Mouse (Mus musculus): ENCODE data around the gene Cog2. TPM values are rescaled to one million over a fixed set of nuclear protein-coding genes. Genes with fewer than 3 reads are reported as not detected.

Gene Cog2
- total RNA-seq, 1 experiment = 31.4 TPM

DNA sequence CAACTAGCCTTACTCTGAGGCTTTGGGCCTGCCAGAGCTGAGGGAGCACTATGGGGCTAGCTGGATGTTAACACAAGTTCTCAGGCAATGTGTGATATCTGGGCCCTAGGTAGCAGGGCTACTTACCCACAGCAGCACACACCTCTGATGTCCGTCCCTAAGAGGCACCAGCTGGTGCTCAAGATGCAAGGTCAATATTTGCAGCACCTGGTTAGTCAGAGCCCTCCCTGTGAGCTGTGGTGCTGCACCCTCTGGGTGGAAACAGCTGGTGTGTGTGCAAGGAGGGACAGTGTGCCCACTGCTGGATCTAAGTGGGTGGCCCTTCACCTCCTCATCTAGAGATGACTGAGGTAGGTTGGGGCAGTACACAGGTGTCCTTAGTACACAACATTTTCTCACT lies 56.2 kb downstream of the Cog2 start:
- peaks cover 0 to 3% of the 10 kb centered on the region in 2 experiments; a peak in 1 of 4 replicates for H3K4me1 ChIP-seq (ENCODE audit: control insufficient read depth in 2 of 2, insufficient read depth in 2 of 2, low read length in 2 of 2, poor library complexity in 1 of 2)
- no peaks in the 10 kb centered on the region for H3K9me3 ChIP-seq (ENCODE audit: control insufficient read depth, insufficient read depth, low read depth, low read length)
- no peak overlapping the region for H3K27ac ChIP-seq (ENCODE audit: insufficient read depth, low read depth, low read length, poor library complexity, severe bottlenecking)
- H3K4me3 ChIP-seq (ENCODE audit: insufficient read depth in 1 of 2, low read depth in 1 of 2, low read length in 2 of 2, poor library complexity in 1 of 2, severe bottlenecking in 1 of 2) = no peak overlapping the region
- no peak overlapping the region for H3K9ac ChIP-seq (ENCODE audit: insufficient read depth, low read depth, low read length, poor library complexity, severe bottlenecking)
- no peak for TF ChIP-seq MAFK (IDR thresholded peaks at IDR 0.05; ENCODE audit: insufficient read depth, low read depth, low read length)
- no peak for TF ChIP-seq ZNF384 (IDR thresholded peaks at IDR 0.05; ENCODE audit: low read depth, low read length)
- no peak for TF ChIP-seq HCFC1 (IDR thresholded peaks at IDR 0.05; ENCODE audit: borderline replicate concordance, insufficient read depth, low read length)
- TF ChIP-seq CHD2 (IDR thresholded peaks at IDR 0.05; ENCODE audit: low read depth, low read length) = no peak
- TF ChIP-seq ZC3H11A (IDR thresholded peaks at IDR 0.05; ENCODE audit: borderline replicate concordance, low read depth, low read length) = no peak
- no peaks in the 10 kb centered on the region for H3K36me3 ChIP-seq (ENCODE audit: control insufficient read depth, insufficient read depth, low read length, poor library complexity, severe bottlenecking)
- in situ Hi-C loops (cut with MboI; ENCODE audit: low sequenced_read_pairs in 2 of 2, unreplicated experiment in 2 of 2) = no loop called here
- DNase-seq (ENCODE audit: low read depth, low spot score) = no peak

DNA sequence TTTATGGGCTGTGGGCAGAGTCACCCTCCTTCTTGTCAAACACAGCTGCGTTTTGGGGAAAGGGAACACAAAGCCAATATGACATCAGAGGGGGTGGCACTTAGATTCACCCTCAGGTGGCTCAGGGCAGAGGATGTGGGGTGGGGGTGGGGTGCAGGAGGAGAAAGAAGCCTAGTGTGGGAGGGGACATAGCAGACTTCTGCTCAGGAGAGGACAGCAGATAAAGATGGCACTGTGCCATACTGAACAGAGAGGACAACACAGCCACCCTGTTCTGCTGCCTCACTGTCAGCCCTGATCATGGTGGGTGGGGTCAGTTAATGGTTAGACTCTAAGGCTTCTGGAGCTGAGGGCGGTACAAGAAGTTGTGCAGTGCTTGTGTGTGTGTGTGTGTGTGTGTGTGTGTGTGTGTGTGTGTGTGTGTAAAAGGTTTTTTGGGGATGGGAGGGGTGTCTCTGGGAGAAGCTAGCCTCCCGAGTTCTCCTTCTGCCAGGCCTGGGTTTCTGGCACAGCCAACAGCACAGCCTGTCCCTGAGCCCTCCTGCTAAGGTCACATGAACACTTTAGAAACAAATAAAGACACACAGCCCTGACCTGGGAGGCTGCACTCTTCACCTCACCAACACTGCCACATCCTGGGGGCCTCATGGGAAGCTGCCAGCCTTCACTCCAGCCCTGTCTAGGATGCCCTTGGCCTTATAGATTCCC lies 65.3 kb downstream of the Cog2 start:
- TF ChIP-seq ZC3H11A (IDR thresholded peaks at IDR 0.05; ENCODE audit: borderline replicate concordance, low read depth, low read length) (no peak), CHD2 (IDR thresholded peaks at IDR 0.05; ENCODE audit: low read depth, low read length) (no peak), ZNF384 (IDR thresholded peaks at IDR 0.05; ENCODE audit: low read depth, low read length) (no peak), MAFK (IDR thresholded peaks at IDR 0.05; ENCODE audit: insufficient read depth, low read depth, low read length) (no peak), HCFC1 (IDR thresholded peaks at IDR 0.05; ENCODE audit: borderline replicate concordance, insufficient read depth, low read length) (no peak)
- no peak overlapping the region for H3K9ac ChIP-seq (ENCODE audit: insufficient read depth, low read depth, low read length, poor library complexity, severe bottlenecking)
- in situ Hi-C loops (cut with MboI; ENCODE audit: low sequenced_read_pairs in 2 of 2, unreplicated experiment in 2 of 2) = no loop called here

DNA sequence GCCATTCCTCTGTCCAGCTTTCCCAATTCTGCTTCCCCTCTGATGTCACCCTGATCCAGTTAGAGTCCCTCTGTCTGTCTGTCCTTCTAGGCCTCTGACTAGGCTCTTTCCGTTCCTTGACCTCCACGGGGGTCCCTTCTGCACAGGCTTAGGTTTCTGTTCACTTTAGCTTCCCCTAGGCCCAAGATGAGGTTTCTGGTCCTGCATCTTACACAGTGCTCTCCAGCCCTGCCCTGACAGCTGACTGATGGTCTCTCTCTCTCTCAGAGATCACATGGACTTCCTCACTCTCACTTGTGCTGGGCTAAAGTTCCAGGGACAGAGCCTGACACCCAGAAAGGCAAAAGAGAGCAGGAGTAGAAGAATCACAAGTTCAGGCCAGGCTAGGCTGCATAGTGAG lies 66.0 kb downstream of the Cog2 start:
- no peak overlapping the region for H3K4me3 ChIP-seq (ENCODE audit: insufficient read depth in 1 of 2, low read depth in 1 of 2, low read length in 2 of 2, poor library complexity in 1 of 2, severe bottlenecking in 1 of 2)
- H3K4me1 ChIP-seq (ENCODE audit: control insufficient read depth in 2 of 2, insufficient read depth in 2 of 2, low read length in 2 of 2, poor library complexity in 1 of 2) = no peaks in the 10 kb centered on the region
- in situ Hi-C loops (cut with MboI; ENCODE audit: low sequenced_read_pairs in 2 of 2, unreplicated experiment in 2 of 2) = no loop called here
- no peaks in the 10 kb centered on the region for H3K9me3 ChIP-seq (ENCODE audit: control insufficient read depth, insufficient read depth, low read depth, low read length)
- no peaks in the 10 kb centered on the region for H3K36me3 ChIP-seq (ENCODE audit: control insufficient read depth, insufficient read depth, low read length, poor library complexity, severe bottlenecking)
- DNase-seq (ENCODE audit: low read depth, low spot score) = no peak
- no peak overlapping the region for H3K27ac ChIP-seq (ENCODE audit: insufficient read depth, low read depth, low read length, poor library complexity, severe bottlenecking)
- TF ChIP-seq ZNF384 (IDR thresholded peaks at IDR 0.05; ENCODE audit: low read depth, low read length) = no peak
- no peak for TF ChIP-seq HCFC1 (IDR thresholded peaks at IDR 0.05; ENCODE audit: borderline replicate concordance, insufficient read depth, low read length)
- no peak for TF ChIP-seq ZC3H11A (IDR thresholded peaks at IDR 0.05; ENCODE audit: borderline replicate concordance, low read depth, low read length)
- TF ChIP-seq CHD2 (IDR thresholded peaks at IDR 0.05; ENCODE audit: low read depth, low read length) = no peak
- TF ChIP-seq MAFK (IDR thresholded peaks at IDR 0.05; ENCODE audit: insufficient read depth, low read depth, low read length) = no peak
- H3K9ac ChIP-seq (ENCODE audit: insufficient read depth, low read depth, low read length, poor library complexity, severe bottlenecking) = no peak overlapping the region

More for the DNA sequence above, 65.3 kb downstream of the Cog2 start:
- Histone ChIP-seq H3K4me1 (ENCODE audit: control insufficient read depth in 2 of 2, insufficient read depth in 2 of 2, low read length in 2 of 2, poor library complexity in 1 of 2) (no peaks in the 10 kb centered on the region), H3K27ac (ENCODE audit: insufficient read depth, low read depth, low read length, poor library complexity, severe bottlenecking) (no peak overlapping the region), H3K4me3 (ENCODE audit: insufficient read depth in 1 of 2, low read depth in 1 of 2, low read length in 2 of 2, poor library complexity in 1 of 2, severe bottlenecking in 1 of 2) (no peak overlapping the region), H3K9me3 (ENCODE audit: control insufficient read depth, insufficient read depth, low read depth, low read length) (no peaks in the 10 kb centered on the region), H3K36me3 (ENCODE audit: control insufficient read depth, insufficient read depth, low read length, poor library complexity, severe bottlenecking) (no peaks in the 10 kb centered on the region)
- no peak for DNase-seq (ENCODE audit: low read depth, low spot score)

DNA sequence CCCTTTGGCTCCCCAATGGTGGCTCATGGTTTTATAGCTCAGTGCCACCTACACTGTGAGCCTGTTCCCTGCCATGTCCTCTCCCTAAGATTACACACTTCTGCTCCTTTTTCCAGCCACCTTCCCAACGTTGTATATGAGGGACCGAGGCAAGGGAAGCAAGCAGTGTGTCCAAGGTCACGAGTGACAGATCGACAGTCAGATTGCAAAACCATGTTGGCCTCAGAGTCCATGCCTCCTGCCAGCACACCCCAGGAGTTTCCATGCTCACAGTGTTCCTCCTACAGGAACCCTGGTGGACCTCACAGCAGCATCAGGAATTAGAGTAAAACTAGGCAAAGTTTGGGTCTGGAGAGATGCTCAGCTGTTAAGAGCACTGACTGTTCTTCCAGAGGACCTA lies 68.8 kb downstream of the Cog2 start:
- Histone ChIP-seq H3K36me3 (ENCODE audit: control insufficient read depth, insufficient read depth, low read length, poor library complexity, severe bottlenecking) (no peaks in the 10 kb centered on the region), H3K27ac (ENCODE audit: insufficient read depth, low read depth, low read length, poor library complexity, severe bottlenecking) (no peak overlapping the region), H3K4me3 (ENCODE audit: insufficient read depth in 1 of 2, low read depth in 1 of 2, low read length in 2 of 2, poor library complexity in 1 of 2, severe bottlenecking in 1 of 2) (no peak overlapping the region), H3K9me3 (ENCODE audit: control insufficient read depth, insufficient read depth, low read depth, low read length) (no peaks in the 10 kb centered on the region), H3K9ac (ENCODE audit: insufficient read depth, low read depth, low read length, poor library complexity, severe bottlenecking) (no peak overlapping the region), H3K4me1 (ENCODE audit: control insufficient read depth in 2 of 2, insufficient read depth in 2 of 2, low read length in 2 of 2, poor library complexity in 1 of 2) (no peaks in the 10 kb centered on the region)
- in situ Hi-C loops (cut with MboI; ENCODE audit: low sequenced_read_pairs in 2 of 2, unreplicated experiment in 2 of 2) = no loop called here
- DNase-seq (ENCODE audit: low read depth, low spot score) = no peak
- no peak for TF ChIP-seq CHD2 (IDR thresholded peaks at IDR 0.05; ENCODE audit: low read depth, low read length)
- no peak for TF ChIP-seq ZNF384 (IDR thresholded peaks at IDR 0.05; ENCODE audit: low read depth, low read length)
- TF ChIP-seq ZC3H11A (IDR thresholded peaks at IDR 0.05; ENCODE audit: borderline replicate concordance, low read depth, low read length) = no peak
- TF ChIP-seq MAFK (IDR thresholded peaks at IDR 0.05; ENCODE audit: insufficient read depth, low read depth, low read length) = no peak
- no peak for TF ChIP-seq HCFC1 (IDR thresholded peaks at IDR 0.05; ENCODE audit: borderline replicate concordance, insufficient read depth, low read length)

Other genes starting within 250 kb of the Cog2 start
- 2.1 and 3.5 TPM in 2 replicates for gene Pgbd5, start 81.1 kb upstream of the Cog2 start, total RNA-seq (2012; rRNA removed)
- gene Agt, start 48.9 kb downstream of the Cog2 start, total RNA-seq (2012; rRNA removed) = 0.16 TPM in 1 of 2 replicates, not detected in the other
- not detected in 2 replicates for gene Capn9, start 55.3 kb downstream of the Cog2 start, total RNA-seq (2012; rRNA removed)
- 7.5 and 8.1 TPM in 2 replicates for gene 2310022B05Rik, start 142.6 kb downstream of the Cog2 start, total RNA-seq (2012; rRNA removed)
- 74.8 and 108 TPM in 2 replicates for gene Ttc13, start 201.2 kb downstream of the Cog2 start, total RNA-seq (2012; rRNA removed)
- gene Arv1, start 201.4 kb downstream of the Cog2 start, total RNA-seq (2012; rRNA removed) = 25.1 and 28.3 TPM in 2 replicates
- 1.6 and 2.9 TPM in 2 replicates for gene Fam89a, start 231.1 kb downstream of the Cog2 start, total RNA-seq (2012; rRNA removed)

All from ES-E14 (cell line).